Mouse (Mus musculus) forebrain, postnatal 0 days (tissue): ENCODE results near the gene Ago3. TPM values are rescaled to one million over a fixed set of nuclear protein-coding genes. Genes with fewer than 3 reads are reported as not detected.

ENCODE experiments used
- ATAC-seq: fragments of 200-750 bp; cut with Nextera tagmentation; 2 replicates; pipeline ENCODE4 v1.8.0; 2017; ENCODE audit warnings: mild to moderate bottlenecking, moderate library complexity
- DNase-seq: peaks from one replicate; pipeline ENCODE4 v3.0.0-alpha.2; 2015
- H3K27ac ChIP-seq: fragments of 300-500 bp; sonication (generic); 2 replicates; pipeline ENCODE4 v1.5.1; 2014; ENCODE audit warnings: low read depth, mild to moderate bottlenecking, antibody characterized with exemption, low read length, moderate library complexity, mixed read lengths
- H3K27me3 ChIP-seq: fragments of 300-500 bp; sonication (generic); 2 replicates; pipeline ENCODE4 v1.6.1; 2014; ENCODE audit warnings: mild to moderate bottlenecking, low read length, mixed read lengths; ENCODE audit not compliant: insufficient read depth
- H3K36me3 ChIP-seq: fragments of 300-500 bp; sonication (generic); 2 replicates; pipeline ENCODE4 v1.6.1; 2014; ENCODE audit warnings: mild to moderate bottlenecking, moderate library complexity; ENCODE audit not compliant: insufficient read depth
- H3K4me1 ChIP-seq: fragments of 300-500 bp; sonication (generic); 2 replicates; pipeline ENCODE4 v1.6.1; 2014; ENCODE audit warnings: antibody characterized with exemption; ENCODE audit not compliant: insufficient read depth
- H3K4me2 ChIP-seq: fragments of 300-500 bp; sonication (generic); 2 replicates; pipeline ENCODE4 v1.6.1; 2014; ENCODE audit warnings: low read depth, mild to moderate bottlenecking, moderate library complexity
- H3K4me3 ChIP-seq: fragments of 300-500 bp; sonication (generic); 2 replicates; pipeline ENCODE4 v1.5.1; 2014; ENCODE audit warnings: low read depth, low read length, mixed read lengths
- H3K9ac ChIP-seq: fragments of 300-500 bp; sonication (generic); 2 replicates; pipeline ENCODE4 v1.6.1; 2014; ENCODE audit warnings: mild to moderate bottlenecking
- H3K9me3 ChIP-seq: fragments of 300-500 bp; sonication (generic); 2 replicates; pipeline ENCODE4 v1.6.1; 2016; ENCODE audit warnings: low read length
- CTCF ChIP-seq: sonication (generic); IDR thresholded peaks from 2 replicates; pipeline ENCODE4 v1.5.1; 2016; ENCODE audit warnings: antibody characterized with exemption, control low read depth, low read depth
- WGBS: fragments of 180-500 bp; shearing (Covaris S2); extraction: QIAGEN DNeasy Blood & Tissue Kit; methylation state at CpG from one replicate; pipeline ENCODE4 v1.1.7; 2014; 5-methylcytosine and 5-hydroxymethylcytosine counted together
- polyA plus RNA-seq: library from polyadenylated mRNA; unstranded; fragments of >200 nt; fragmentation: Nextera tagmentation; extraction: Ambion mirVana; gene quantifications from 2 replicates; pipeline ENCODE4 v1.2.1, GENCODE M21; 2015
- total RNA-seq: library from RNA; depleted of rRNA; stranded (reverse); fragments of >200 nt; gene quantifications from 2 replicates; pipeline ENCODE4 v1.2.3, GENCODE M21; 2014

Gene Ago3
- total and polyA plus RNA-seq, 2 experiments from 2014 or later: 11.4 to 13.2 TPM

DNA sequence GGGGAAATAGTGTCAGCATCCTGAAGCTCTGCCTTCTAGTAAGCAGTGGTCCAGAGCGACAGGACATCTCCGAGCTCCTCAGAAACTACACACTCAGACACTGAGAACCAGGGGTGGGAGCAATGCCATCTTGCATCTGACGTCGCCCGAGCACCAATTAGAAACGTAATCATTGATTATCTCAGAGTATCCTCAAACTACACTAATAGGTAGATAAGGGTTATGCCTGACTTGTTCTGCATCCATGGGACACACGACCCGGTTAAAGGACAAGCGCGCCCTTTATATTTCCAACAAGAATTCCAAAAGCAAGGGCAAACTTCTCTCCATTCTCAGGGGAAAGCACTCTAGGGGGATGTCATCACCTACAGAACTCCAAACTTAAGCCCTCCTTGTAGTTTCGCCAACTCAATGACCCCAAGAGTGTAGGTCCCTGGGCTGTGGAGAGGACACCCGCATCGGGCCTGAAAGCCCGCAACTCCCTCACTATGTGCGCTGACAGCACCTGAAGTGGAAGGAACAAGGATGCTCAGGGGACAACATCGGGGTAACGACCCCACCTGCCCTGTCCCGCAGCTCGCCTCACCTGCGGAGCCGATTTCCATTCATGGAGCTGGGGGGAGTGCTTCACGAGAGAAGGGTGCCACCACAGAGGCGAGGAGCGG, 542 bp downstream of the Ago3 start:
- peaks cover 3% of the 10 kb centered on the region; the same call in 1 of the 2 replicates for H3K4me1 ChIP-seq
- peak; percentile 42 for ATAC-seq
- WGBS: 2% methylated on average over 24 of the region's 24 CpGs
- peak overlapping the region; percentile 81 for H3K9ac ChIP-seq
- peak overlapping the region; percentile 84 for H3K27ac ChIP-seq
- H3K36me3 ChIP-seq: no peaks in the 10 kb centered on the region
- peak overlapping the region; percentile 95 for H3K4me3 ChIP-seq
- H3K4me2 ChIP-seq: peak overlapping the region; percentile 84
- no peaks in the 10 kb centered on the region for H3K27me3 ChIP-seq
- no peak for TF ChIP-seq CTCF
- H3K9me3 ChIP-seq: no peaks in the 10 kb centered on the region
- peak; percentile 9 for DNase-seq

DNA sequence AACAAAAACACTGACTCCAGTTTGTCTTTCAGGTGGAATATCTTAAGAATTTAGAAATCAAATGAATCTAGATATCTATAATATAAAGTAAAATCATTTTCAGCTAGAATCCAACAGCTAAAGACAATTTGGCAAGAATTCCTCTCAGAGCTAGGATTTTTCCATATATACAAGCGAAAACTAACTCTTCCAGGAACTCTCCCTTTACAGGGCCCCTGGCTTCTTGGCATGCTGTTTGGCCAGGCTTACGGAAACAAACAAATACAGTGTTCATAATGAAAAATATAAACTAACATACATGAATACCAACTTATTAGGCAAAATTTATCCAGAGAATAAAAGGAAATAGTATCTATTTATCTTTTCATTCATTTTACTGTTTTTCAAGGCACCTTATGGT, 5.5 kb downstream of the Ago3 start:
- 74% methylated on average over 2 of the region's 2 CpGs for WGBS
- no peak overlapping the region for H3K9ac ChIP-seq
- H3K27ac ChIP-seq: no peak overlapping the region
- H3K4me1 ChIP-seq: peaks cover 3% of the 10 kb centered on the region; the same call in 1 of the 2 replicates
- H3K9me3 ChIP-seq: no peaks in the 10 kb centered on the region
- H3K36me3 ChIP-seq: no peaks in the 10 kb centered on the region
- H3K4me2 ChIP-seq: no peak overlapping the region
- no peaks in the 10 kb centered on the region for H3K27me3 ChIP-seq
- H3K4me3 ChIP-seq: no peak overlapping the region
- no peak for TF ChIP-seq CTCF
- ATAC-seq (no peak), DNase-seq (no peak)

DNA sequence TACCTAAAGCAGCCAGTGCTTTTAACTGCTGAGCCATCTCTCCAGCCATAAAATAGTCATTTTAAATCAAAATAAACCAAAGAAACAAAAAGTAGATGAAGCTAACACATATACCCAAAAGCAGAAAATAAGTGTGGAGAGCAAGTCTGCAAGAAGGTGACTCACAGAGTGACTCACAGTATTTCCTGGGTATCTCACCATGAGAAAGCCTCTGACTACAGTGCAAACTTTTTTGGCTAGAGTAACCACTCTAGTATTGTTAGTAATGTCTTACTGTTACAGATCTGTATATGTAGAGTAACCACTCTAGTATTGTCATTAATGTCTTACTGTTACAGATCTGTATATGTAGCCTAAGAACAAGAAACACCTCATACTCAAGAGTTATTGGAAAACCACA, 13.6 kb downstream of the Ago3 start:
- no peak for TF ChIP-seq CTCF
- no peak for DNase-seq
- H3K27ac ChIP-seq: no peak overlapping the region
- no peak overlapping the region for H3K9ac ChIP-seq
- no peak overlapping the region for H3K4me3 ChIP-seq
- no peaks in the 10 kb centered on the region for H3K27me3 ChIP-seq
- no peaks in the 10 kb centered on the region for H3K9me3 ChIP-seq
- peaks cover 2% of the 10 kb centered on the region; the same call in 1 of the 2 replicates for H3K36me3 ChIP-seq
- no peak overlapping the region for H3K4me2 ChIP-seq
- no peaks in the 10 kb centered on the region for H3K4me1 ChIP-seq
- ATAC-seq: no peak

DNA sequence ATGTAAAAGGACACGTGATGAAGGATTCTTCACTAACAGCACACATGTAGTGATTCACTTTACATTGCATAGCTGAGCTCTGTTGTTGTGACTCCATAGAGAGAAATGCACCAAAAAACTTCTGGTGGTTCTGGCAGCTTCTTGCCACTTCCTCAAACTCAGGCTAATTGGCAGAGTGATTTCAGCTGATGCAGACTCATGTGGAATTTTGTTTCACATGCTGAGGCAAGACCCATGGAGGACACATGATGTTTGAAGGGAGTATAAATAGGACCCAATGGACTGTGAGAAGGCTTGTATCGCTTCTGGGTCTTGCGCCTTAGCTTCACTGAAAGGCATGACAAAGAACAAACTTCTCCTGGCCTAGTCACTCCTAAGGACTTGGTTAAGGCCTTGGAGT, 16.8 kb downstream of the Ago3 start:
- no peak overlapping the region for H3K4me3 ChIP-seq
- WGBS: 94% methylated on average over 3 of the region's 3 CpGs
- DNase-seq (no peak), ATAC-seq (no peak)
- TF ChIP-seq CTCF: no peak
- no peaks in the 10 kb centered on the region for H3K27me3 ChIP-seq
- H3K4me1 ChIP-seq: no peaks in the 10 kb centered on the region
- peaks cover 2% of the 10 kb centered on the region; the same call in 1 of the 2 replicates for H3K36me3 ChIP-seq
- H3K4me2 ChIP-seq: no peak overlapping the region
- H3K9me3 ChIP-seq: no peaks in the 10 kb centered on the region
- H3K9ac ChIP-seq: no peak overlapping the region
- no peak overlapping the region for H3K27ac ChIP-seq

DNA sequence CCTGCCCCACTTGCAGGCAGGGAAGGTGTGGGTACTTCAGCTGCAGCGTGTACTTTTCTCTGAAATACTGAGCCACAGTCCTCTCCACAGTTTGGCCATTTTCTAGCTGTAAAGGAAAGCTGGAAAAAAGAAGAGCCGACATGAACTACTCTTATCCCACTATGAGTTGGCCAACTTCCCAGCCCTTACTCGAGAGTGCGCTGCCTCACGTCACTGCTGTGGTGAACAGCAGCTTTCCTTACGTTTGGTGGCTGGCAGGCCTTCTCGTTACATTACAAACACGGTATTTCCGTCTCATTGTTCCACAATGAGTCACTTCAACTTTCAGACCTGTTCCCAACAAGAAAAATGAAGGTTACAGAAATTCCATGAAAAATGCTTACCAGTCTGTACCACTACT, 57.9 kb downstream of the Ago3 start:
- no peak overlapping the region for H3K9ac ChIP-seq
- no peak overlapping the region for H3K4me2 ChIP-seq
- no peaks in the 10 kb centered on the region for H3K9me3 ChIP-seq
- no peaks in the 10 kb centered on the region for H3K27me3 ChIP-seq
- H3K27ac ChIP-seq: no peak overlapping the region
- ATAC-seq: no peak
- H3K36me3 ChIP-seq: peaks cover 24% of the 10 kb centered on the region
- no peak for TF ChIP-seq CTCF
- 67% methylated on average over 9 of the region's 9 CpGs for WGBS
- no peak overlapping the region for H3K4me3 ChIP-seq
- no peak for DNase-seq
- H3K4me1 ChIP-seq: no peaks in the 10 kb centered on the region

DNA sequence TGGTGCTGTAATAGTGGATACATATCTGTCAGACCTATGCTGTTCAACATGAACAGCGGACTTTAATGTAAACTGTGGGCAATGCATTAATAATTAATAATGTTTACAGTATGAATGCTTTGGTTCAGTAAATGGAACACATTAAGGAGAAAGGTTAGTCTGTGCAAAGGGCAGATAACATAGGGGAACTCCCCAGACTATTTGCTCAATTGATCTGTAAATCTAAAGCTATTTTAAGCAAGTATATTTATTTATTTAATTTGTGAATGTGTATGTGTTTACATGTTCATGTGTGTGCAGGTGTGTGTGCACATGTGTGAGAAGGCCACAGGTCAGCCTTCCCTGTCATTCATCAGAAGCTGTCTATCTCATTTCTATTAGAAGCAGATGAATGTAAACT, 69.3 kb downstream of the Ago3 start:
- H3K4me1 ChIP-seq: no peaks in the 10 kb centered on the region
- H3K27ac ChIP-seq: no peak overlapping the region
- peaks cover 25% of the 10 kb centered on the region for H3K36me3 ChIP-seq
- TF ChIP-seq CTCF: no peak
- H3K9ac ChIP-seq: no peak overlapping the region
- DNase-seq: no peak
- ATAC-seq: no peak
- 96% methylated on average over 1 of the region's 1 CpGs for WGBS
- no peaks in the 10 kb centered on the region for H3K27me3 ChIP-seq
- H3K9me3 ChIP-seq: no peaks in the 10 kb centered on the region
- no peak overlapping the region for H3K4me3 ChIP-seq
- H3K4me2 ChIP-seq: no peak overlapping the region

DNA sequence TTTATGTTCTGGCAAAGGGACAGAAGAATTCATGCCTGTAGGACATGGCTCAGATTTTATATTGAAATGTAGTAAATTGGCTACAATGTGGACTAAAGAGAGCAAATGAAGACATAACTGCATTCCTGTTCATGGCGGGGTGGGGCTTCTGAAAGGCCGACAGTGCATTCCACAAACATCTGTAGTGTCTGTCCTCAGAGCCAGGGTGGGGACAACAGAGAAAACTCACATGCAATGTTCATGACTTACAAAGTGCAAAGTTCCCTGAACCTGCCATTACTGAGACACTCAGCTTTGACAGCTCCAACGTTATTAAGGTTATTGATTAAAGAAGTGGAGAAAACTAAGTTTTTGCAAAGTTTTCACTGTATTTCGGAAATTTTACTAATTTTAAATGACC, 85.9 kb downstream of the Ago3 start:
- H3K4me3 ChIP-seq: no peak overlapping the region
- no peak overlapping the region for H3K9ac ChIP-seq
- WGBS: 88% methylated on average over 4 of the region's 4 CpGs
- no peaks in the 10 kb centered on the region for H3K27me3 ChIP-seq
- TF ChIP-seq CTCF: no peak
- DNase-seq (no peak), ATAC-seq (no peak)
- no peak overlapping the region for H3K4me2 ChIP-seq
- H3K27ac ChIP-seq: no peak overlapping the region
- peaks cover 23% of the 10 kb centered on the region for H3K36me3 ChIP-seq
- no peaks in the 10 kb centered on the region for H3K4me1 ChIP-seq
- no peaks in the 10 kb centered on the region for H3K9me3 ChIP-seq
